Mouse (Mus musculus): ENCODE measurements around the gene Dusp8.

The Dusp8 gene

DNA sequence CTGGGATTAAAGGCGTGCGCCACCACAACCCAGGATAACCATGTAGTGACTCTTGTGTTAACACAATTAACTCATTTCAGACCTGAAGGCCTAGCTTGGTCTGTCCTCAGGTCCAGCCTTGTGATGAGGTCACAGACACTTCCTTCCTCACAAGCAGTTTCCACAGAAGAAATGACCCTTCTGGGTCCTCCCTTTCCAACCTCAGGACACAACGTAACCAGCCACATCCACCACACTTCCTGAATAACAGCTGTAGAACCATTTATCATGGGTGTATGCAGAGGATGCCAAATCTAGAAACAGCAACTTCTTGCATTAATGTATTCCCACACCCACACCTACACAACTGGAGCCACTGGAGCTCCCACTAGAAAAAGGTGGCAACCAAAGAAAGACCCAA lies 54.9 kb downstream of the Dusp8 start:
- peak; percentile 34 for DNase-seq

DNA sequence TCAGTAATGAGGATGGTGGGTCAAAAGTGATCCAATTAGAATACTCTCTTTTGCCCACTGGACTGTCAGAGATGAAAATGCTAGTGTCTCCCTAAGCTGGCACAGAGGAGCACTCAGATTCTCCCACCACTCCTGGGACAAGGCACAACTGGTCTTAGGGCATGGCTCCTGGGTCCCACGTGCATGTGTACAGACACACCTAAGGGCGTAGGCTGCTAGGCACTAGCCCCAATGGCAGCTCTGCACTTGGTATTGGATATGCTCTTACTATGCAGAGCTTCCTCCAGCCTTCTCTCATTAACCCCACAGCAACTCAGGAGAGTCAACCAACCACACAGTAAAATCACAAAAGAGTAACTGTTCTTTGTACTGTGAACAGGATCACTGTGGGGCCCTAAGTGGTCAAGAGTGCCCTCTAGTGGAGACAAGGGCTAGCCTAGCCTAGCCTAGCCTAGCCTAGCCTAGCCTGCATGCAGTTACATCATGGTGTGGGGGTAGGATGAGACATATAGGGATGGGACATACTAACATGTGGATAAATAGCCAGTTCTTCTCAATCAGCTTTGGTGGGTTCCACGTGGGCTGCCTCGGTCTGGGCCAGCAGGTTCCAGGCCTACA lies 58.0 kb downstream of the Dusp8 start:
- peak; percentile 68 for DNase-seq

DNA sequence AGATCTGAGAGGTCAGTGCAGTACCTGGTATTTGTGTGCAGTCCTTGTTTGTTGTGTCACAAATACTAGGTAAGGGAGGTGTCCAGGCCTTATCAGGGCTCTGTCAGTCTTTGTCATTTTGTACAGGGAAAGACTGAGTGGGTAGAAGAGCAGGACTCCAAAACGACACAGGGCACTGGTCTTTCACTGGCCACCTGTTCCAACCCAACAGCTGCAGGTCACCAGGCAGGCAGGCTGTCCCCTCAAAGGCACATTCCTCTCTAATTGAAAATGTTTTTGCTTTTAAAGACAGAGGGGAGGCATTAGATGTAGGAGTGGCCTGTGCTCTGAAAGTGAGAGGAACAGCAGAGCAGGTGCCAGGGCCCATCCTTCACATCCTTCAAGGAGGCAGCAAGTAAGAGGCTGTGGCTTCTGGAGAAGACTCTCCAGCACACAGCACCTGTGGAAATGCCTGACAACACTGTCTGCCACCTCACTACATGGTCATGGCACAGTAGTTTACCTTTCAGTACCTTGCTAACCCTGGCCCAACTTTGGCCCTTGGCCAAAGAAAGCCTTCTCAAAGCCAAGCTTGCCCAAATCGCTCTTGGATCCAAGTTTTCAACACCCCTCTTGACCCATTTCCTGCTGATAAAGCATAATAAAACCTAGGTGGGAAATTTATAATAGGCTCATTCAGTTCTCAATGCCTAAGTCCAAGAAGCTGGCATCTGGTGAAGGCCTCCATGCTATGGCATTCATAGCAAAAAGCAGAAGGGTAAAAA lies 60.4 kb downstream of the Dusp8 start:
- peak; percentile 29 for DNase-seq

DNA sequence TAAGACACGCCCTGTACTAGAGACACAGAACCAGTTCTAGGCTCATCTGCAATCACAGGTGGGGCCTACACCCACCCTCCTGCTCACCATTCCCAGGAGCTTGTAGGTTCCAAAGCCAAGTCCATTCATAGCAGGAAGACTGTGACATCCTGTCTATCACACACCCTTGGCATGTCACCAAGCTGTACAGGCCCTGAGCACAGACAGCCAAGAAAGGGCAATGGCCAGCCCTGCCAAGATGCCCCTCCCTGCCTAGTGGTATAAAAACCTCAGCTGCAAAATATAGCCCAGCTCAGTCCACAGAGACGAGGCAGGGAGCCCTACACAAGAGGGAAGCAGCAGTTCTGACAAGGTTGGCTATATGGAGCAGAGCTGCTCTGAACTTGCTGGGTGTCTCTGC lies 61.4 kb downstream of the Dusp8 start:
- DNase-seq: peak; percentile 50

DNA sequence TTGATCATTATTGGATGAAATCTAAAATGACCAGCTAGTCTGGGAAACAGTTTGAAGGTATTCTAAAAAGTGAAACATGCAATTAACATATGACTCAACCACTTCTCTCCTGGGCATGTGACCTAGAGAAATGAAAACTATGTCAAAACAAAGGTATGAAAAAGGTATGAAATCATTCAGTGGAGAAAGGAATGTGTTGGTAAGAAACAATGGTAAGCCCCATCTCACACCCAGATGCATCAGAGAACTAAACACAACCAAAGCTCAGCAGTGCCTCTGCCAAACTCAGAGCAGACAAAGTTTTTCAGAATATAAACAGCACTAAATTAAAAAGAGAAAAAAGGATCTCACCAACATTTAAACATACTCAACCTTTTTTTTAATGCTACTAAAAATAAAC lies 65.6 kb downstream of the Dusp8 start:
- DNase-seq: no peak
